Mouse (Mus musculus): ENCODE measurements around the gene Iglon5. TPM values are rescaled to one million over a fixed set of nuclear protein-coding genes. Genes with fewer than 3 reads are reported as not detected.

Gene Iglon5
- polyA plus RNA-seq, 1 experiment from 2014 or later, result not detected

GRCm38 (mm10) chr7:43518341-43518740 is 28.5 kb upstream of the Iglon5 start:
- Histone ChIP-seq H3K36me3 (ENCODE audit: insufficient read depth, low read length) (no peaks in the 10 kb centered on the region), H3K9ac (replicated peaks; ENCODE audit: low read depth) (no peak overlapping the region), H3K4me1 (ENCODE audit: insufficient read depth, low read depth, low read length) (no peaks in the 10 kb centered on the region), H3K27me3 (replicated peaks; ENCODE audit: insufficient read depth, low read length) (no peaks in the 10 kb centered on the region), H3K4me3 (ENCODE audit: low read depth, low read length) (no peak overlapping the region), H3K27ac (ENCODE audit: low read length) (no peak overlapping the region), H3K4me2 (replicated peaks; ENCODE audit: low read depth, low read length) (no peak overlapping the region), H3K9me3 (ENCODE audit: low read length) (no peaks in the 10 kb centered on the region)
- ATAC-seq, result no peak
- no peak for DNase-seq (ENCODE audit: low spot score)
- TF ChIP-seq EP300 (IDR thresholded peaks at IDR 0.05), result no peak
- TF ChIP-seq CTCF (IDR thresholded peaks at IDR 0.05), result no peak
- WGBS, result 80% methylated on average over 15 of the region's 15 CpGs

- Histone ChIP-seq H3K27ac (ENCODE audit: low read length) (no peak overlapping the region), H3K4me2 (replicated peaks; ENCODE audit: low read depth, low read length) (no peak overlapping the region), H3K4me1 (ENCODE audit: insufficient read depth, low read depth, low read length) (no peaks in the 10 kb centered on the region), H3K4me3 (ENCODE audit: low read depth, low read length) (no peak overlapping the region), H3K27me3 (replicated peaks; ENCODE audit: insufficient read depth, low read length) (no peaks in the 10 kb centered on the region), H3K9me3 (ENCODE audit: low read length) (no peaks in the 10 kb centered on the region), H3K36me3 (ENCODE audit: insufficient read depth, low read length) (no peaks in the 10 kb centered on the region), H3K9ac (replicated peaks; ENCODE audit: low read depth) (no peak overlapping the region)
- ATAC-seq (no peak), DNase-seq (ENCODE audit: low spot score) (no peak)
- WGBS, result 67% methylated on average over 5 of the region's 5 CpGs
- no peak for TF ChIP-seq EP300 (IDR thresholded peaks at IDR 0.05)
- no peak for TF ChIP-seq CTCF (IDR thresholded peaks at IDR 0.05)
Measured at GRCm38 (mm10) chr7:43515076-43515475, 25.2 kb upstream of the Iglon5 start.

GRCm38 (mm10) chr7:43512519-43512918 is 22.6 kb upstream of the Iglon5 start:
- no peaks in the 10 kb centered on the region for H3K4me1 ChIP-seq (ENCODE audit: insufficient read depth, low read depth, low read length)
- DNase-seq (ENCODE audit: low spot score) (no peak), ATAC-seq (no peak)
- no peak overlapping the region for H3K4me2 ChIP-seq (replicated peaks; ENCODE audit: low read depth, low read length)
- no peak overlapping the region for H3K27ac ChIP-seq (ENCODE audit: low read length)
- no peaks in the 10 kb centered on the region for H3K36me3 ChIP-seq (ENCODE audit: insufficient read depth, low read length)
- TF ChIP-seq EP300 (IDR thresholded peaks at IDR 0.05), result no peak
- H3K9ac ChIP-seq (replicated peaks; ENCODE audit: low read depth), result no peak overlapping the region
- no peaks in the 10 kb centered on the region for H3K27me3 ChIP-seq (replicated peaks; ENCODE audit: insufficient read depth, low read length)
- H3K9me3 ChIP-seq (ENCODE audit: low read length), result no peaks in the 10 kb centered on the region
- no peak overlapping the region for H3K4me3 ChIP-seq (ENCODE audit: low read depth, low read length)
- 77% methylated on average over 4 of the region's 4 CpGs for WGBS

GRCm38 (mm10) chr7:43511707-43512478 is 22.0 kb upstream of the Iglon5 start:
- DNase-seq (ENCODE audit: low spot score) (no peak), ATAC-seq (no peak)
- Histone ChIP-seq H3K4me3 (ENCODE audit: low read depth, low read length) (no peak overlapping the region), H3K27me3 (replicated peaks; ENCODE audit: insufficient read depth, low read length) (no peaks in the 10 kb centered on the region), H3K9ac (replicated peaks; ENCODE audit: low read depth) (no peak overlapping the region), H3K36me3 (ENCODE audit: insufficient read depth, low read length) (no peaks in the 10 kb centered on the region), H3K4me2 (replicated peaks; ENCODE audit: low read depth, low read length) (no peak overlapping the region), H3K27ac (ENCODE audit: low read length) (no peak overlapping the region), H3K9me3 (ENCODE audit: low read length) (no peaks in the 10 kb centered on the region), H3K4me1 (ENCODE audit: insufficient read depth, low read depth, low read length) (no peaks in the 10 kb centered on the region)
- TF ChIP-seq CTCF (IDR thresholded peaks at IDR 0.05), result no peak
- TF ChIP-seq EP300 (IDR thresholded peaks at IDR 0.05), result no peak
- WGBS, result 29% methylated on average over 4 of the region's 4 CpGs

- no peak overlapping the region for H3K4me2 ChIP-seq (replicated peaks; ENCODE audit: low read depth, low read length)
- ATAC-seq (peak; percentile 33; the same call in 1 of the 2 replicates), DNase-seq (ENCODE audit: low spot score) (peak; percentile 35)
- no peak overlapping the region for H3K4me3 ChIP-seq (ENCODE audit: low read depth, low read length)
- H3K36me3 ChIP-seq (ENCODE audit: insufficient read depth, low read length), result no peaks in the 10 kb centered on the region
- no peak overlapping the region for H3K9ac ChIP-seq (replicated peaks; ENCODE audit: low read depth)
- peak; percentile 69 for TF ChIP-seq CTCF (IDR thresholded peaks at IDR 0.05)
- no peak for TF ChIP-seq EP300 (IDR thresholded peaks at IDR 0.05)
- H3K27me3 ChIP-seq (replicated peaks; ENCODE audit: insufficient read depth, low read length), result no peaks in the 10 kb centered on the region
- H3K9me3 ChIP-seq (ENCODE audit: low read length), result no peaks in the 10 kb centered on the region
- no peak overlapping the region for H3K27ac ChIP-seq (ENCODE audit: low read length)
- H3K4me1 ChIP-seq (ENCODE audit: insufficient read depth, low read depth, low read length), result no peaks in the 10 kb centered on the region
- WGBS, result 10% methylated on average over 21 of the region's 21 CpGs
Measured at GRCm38 (mm10) chr7:43495343-43496021, 5.6 kb upstream of the Iglon5 start.

- no peak for DNase-seq (ENCODE audit: low spot score)
- H3K4me2 ChIP-seq (replicated peaks; ENCODE audit: low read depth, low read length), result no peak overlapping the region
- ATAC-seq, result no peak
- no peaks in the 10 kb centered on the region for H3K36me3 ChIP-seq (ENCODE audit: insufficient read depth, low read length)
- no peaks in the 10 kb centered on the region for H3K4me1 ChIP-seq (ENCODE audit: insufficient read depth, low read depth, low read length)
- no peaks in the 10 kb centered on the region for H3K27me3 ChIP-seq (replicated peaks; ENCODE audit: insufficient read depth, low read length)
- no peak overlapping the region for H3K9ac ChIP-seq (replicated peaks; ENCODE audit: low read depth)
- H3K27ac ChIP-seq (ENCODE audit: low read length), result no peak overlapping the region
- WGBS, result 55% methylated on average over 9 of the region's 9 CpGs
- no peaks in the 10 kb centered on the region for H3K9me3 ChIP-seq (ENCODE audit: low read length)
- H3K4me3 ChIP-seq (ENCODE audit: low read depth, low read length), result no peak overlapping the region
- no peak for TF ChIP-seq EP300 (IDR thresholded peaks at IDR 0.05)
- no peak for TF ChIP-seq CTCF (IDR thresholded peaks at IDR 0.05)
Measured at GRCm38 (mm10) chr7:43490861-43491260, 986 bp upstream of the Iglon5 start.
